Mouse (Mus musculus) forebrain, embryonic 12.5 days (tissue): ENCODE measurements around the gene Defb3. TPM values are rescaled to one million over a fixed set of nuclear protein-coding genes. Genes with fewer than 3 reads are reported as not detected.
"Not testable (repeated sequence)": the region's sequence is repeated elsewhere in the genome, so short reads cannot be mapped to it uniquely, and the experiment has no call there.

ENCODE experiments used
- ATAC-seq: fragments of 200-750 bp; cut with Nextera tagmentation; 2 replicates; pipeline ENCODE4 v1.8.0; 2017; ENCODE audit warnings: moderate TSS enrichment; ENCODE audit not compliant: low FRiP score
- H3K27ac ChIP-seq: fragments of 300-500 bp; sonication (generic); 2 replicates; pipeline ENCODE4 v1.5.1; 2016; ENCODE audit warnings: mild to moderate bottlenecking
- H3K27me3 ChIP-seq: fragments of 300-500 bp; sonication (generic); 2 replicates; pipeline ENCODE4 v1.6.1; 2016; ENCODE audit warnings: mild to moderate bottlenecking
- H3K36me3 ChIP-seq: fragments of 300-500 bp; sonication (generic); replicated peaks from 2 replicates; pipeline ENCODE4 v1.6.1; 2016; ENCODE audit warnings: mild to moderate bottlenecking
- H3K4me1 ChIP-seq: fragments of 300-500 bp; sonication (generic); 2 replicates; pipeline ENCODE4 v1.6.1; 2016
- H3K4me2 ChIP-seq: fragments of 300-500 bp; sonication (generic); 2 replicates; pipeline ENCODE4 v1.6.1; 2016; ENCODE audit warnings: mild to moderate bottlenecking, moderate library complexity
- H3K4me3 ChIP-seq: fragments of 300-500 bp; sonication (generic); replicated peaks from 2 replicates; pipeline ENCODE4 v1.5.1; 2016; ENCODE audit warnings: mild to moderate bottlenecking
- H3K9ac ChIP-seq: fragments of 300-500 bp; sonication (generic); 2 replicates; pipeline ENCODE4 v1.6.1; 2016; ENCODE audit warnings: mild to moderate bottlenecking
- H3K9me3 ChIP-seq: fragments of 300-500 bp; sonication (generic); 2 replicates; pipeline ENCODE4 v1.6.1; 2016
- WGBS: fragments of 180-500 bp; shearing (Covaris S2); methylation state at CpG from one replicate; pipeline ENCODE4 v1.1.7; 2016; 5-methylcytosine and 5-hydroxymethylcytosine counted together
- polyA plus RNA-seq: library from polyadenylated mRNA; unstranded; fragments of >200 nt; fragmentation: Nextera tagmentation; extraction: Ambion mirVana; gene quantifications from 2 replicates; pipeline ENCODE4 v1.2.1, GENCODE M21; 2016

The Defb3 gene
- not detected in 2 replicates for polyA plus RNA-seq

GRCm38 (mm10) chr8:19293060-19293459, at the start of gene Defb3:
Gene Defb3 (plus strand): TSS chr8:19293360.
- not testable (repeated sequence) for H3K9me3 ChIP-seq

GRCm38 (mm10) chr8:19247280-19247679, 45.9 kb upstream of the Defb3 start, which contains the start of gene Defb5:
Gene Defb5 (plus strand): TSS chr8:19247580.
- no peak within 1 kb of the TSS for H3K4me2 ChIP-seq
- no peak within 1 kb of the TSS for H3K4me3 ChIP-seq
- WGBS = 96% methylated on average over 5 of the region's 5 CpGs
- no peaks in the 10 kb centered on the region for H3K4me1 ChIP-seq
- no peak for ATAC-seq
- no peak within 1 kb of the TSS for H3K9ac ChIP-seq
- 0 out of 2 replicates have a peak, but pooled peaks cover 2% of the 10 kb centered on the region for H3K9me3 ChIP-seq
- H3K36me3 ChIP-seq = no peaks in the 10 kb centered on the region
- no peaks in the 10 kb centered on the region for H3K27me3 ChIP-seq
- no peak within 1 kb of the TSS for H3K27ac ChIP-seq

More at GRCm38 (mm10) chr8:19293060-19293459, at the start of gene Defb3:
- not testable (repeated sequence) for H3K27me3 ChIP-seq, ATAC-seq, H3K36me3 ChIP-seq, H3K4me1 ChIP-seq, H3K27ac ChIP-seq, H3K9ac ChIP-seq, H3K4me2 ChIP-seq, H3K4me3 ChIP-seq
- WGBS = 52% methylated on average over 2 of the region's 2 CpGs

- H3K27ac ChIP-seq = no peak overlapping the region
These were observed 35.0 kb upstream of the Defb3 start for GRCm38 (mm10) chr8:19258136-19258535.

GRCm38 (mm10) chr8:19259667-19260066, 33.5 kb upstream of the Defb3 start:
- no peaks in the 10 kb centered on the region for H3K4me1 ChIP-seq
- WGBS = 66% methylated on average over 3 of the region's 3 CpGs
- no peaks in the 10 kb centered on the region for H3K36me3 ChIP-seq
- H3K4me2 ChIP-seq = no peak overlapping the region
- ATAC-seq = no peak
- 0 out of 2 replicates have a peak, but pooled peaks cover 3% of the 10 kb centered on the region for H3K9me3 ChIP-seq
- no peak overlapping the region for H3K27ac ChIP-seq
- no peak overlapping the region for H3K4me3 ChIP-seq
- no peak overlapping the region for H3K9ac ChIP-seq
- no peaks in the 10 kb centered on the region for H3K27me3 ChIP-seq

More at GRCm38 (mm10) chr8:19258136-19258535, 35.0 kb upstream of the Defb3 start:
- no peaks in the 10 kb centered on the region for H3K36me3 ChIP-seq
- no peak overlapping the region for H3K4me3 ChIP-seq
- H3K4me1 ChIP-seq = no peaks in the 10 kb centered on the region
- H3K9me3 ChIP-seq = 0 out of 2 replicates have a peak, but pooled peaks cover 3% of the 10 kb centered on the region
- no peak for ATAC-seq
- H3K4me2 ChIP-seq = no peak overlapping the region
- H3K9ac ChIP-seq = no peak overlapping the region
- no peaks in the 10 kb centered on the region for H3K27me3 ChIP-seq

GRCm38 (mm10) chr8:19298361-19298760, 5.2 kb downstream of the Defb3 start:
- not testable (repeated sequence) for H3K4me2 ChIP-seq, H3K36me3 ChIP-seq

GRCm38 (mm10) chr8:19331836-19332235, 38.7 kb downstream of the Defb3 start:
- WGBS = 13% methylated on average over 3 of the region's 3 CpGs
- no peaks in the 10 kb centered on the region for H3K4me1 ChIP-seq
- H3K9me3 ChIP-seq = peaks cover 4% of the 10 kb centered on the region; the same call in 1 of the 2 replicates
- H3K27me3 ChIP-seq = no peaks in the 10 kb centered on the region
- no peak overlapping the region for H3K9ac ChIP-seq
- H3K36me3 ChIP-seq = no peaks in the 10 kb centered on the region
- ATAC-seq = no peak
- no peak overlapping the region for H3K4me3 ChIP-seq
- H3K27ac ChIP-seq = no peak overlapping the region
- H3K4me2 ChIP-seq = no peak overlapping the region

More at GRCm38 (mm10) chr8:19298361-19298760, 5.2 kb downstream of the Defb3 start:
- not testable (repeated sequence) for H3K4me3 ChIP-seq, H3K27ac ChIP-seq, H3K9me3 ChIP-seq, ATAC-seq, H3K4me1 ChIP-seq, H3K27me3 ChIP-seq, H3K9ac ChIP-seq
- 61% methylated on average over 3 of the region's 3 CpGs for WGBS

Other genes with a start within 250 kb of the Defb3 start
- not detected in 2 replicates for gene Defb39, start 228.6 kb upstream of the Defb3 start, polyA plus RNA-seq
- not detected in 2 replicates for gene Defb12, start 178.5 kb upstream of the Defb3 start, polyA plus RNA-seq
- not detected in 2 replicates for gene Defb34, start 169.6 kb upstream of the Defb3 start, polyA plus RNA-seq
- not detected in 2 replicates for gene Gm45826, start 152.6 kb upstream of the Defb3 start, polyA plus RNA-seq
- not detected in 2 replicates for gene Defb14, start 99.0 kb upstream of the Defb3 start, polyA plus RNA-seq
- gene Defb4, start 94.7 kb upstream of the Defb3 start, polyA plus RNA-seq = not detected in 2 replicates
- not detected in 2 replicates for gene Defb6, start 67.9 kb upstream of the Defb3 start, polyA plus RNA-seq
- not detected in 2 replicates for gene Defb46, start 53.4 kb upstream of the Defb3 start, polyA plus RNA-seq
- gene Defb5, start 45.8 kb upstream of the Defb3 start, polyA plus RNA-seq = not detected in 2 replicates
- not detected in 2 replicates for gene Defb8, start 154.2 kb downstream of the Defb3 start, polyA plus RNA-seq
- not detected in 2 replicates for gene Defb7, start 201.7 kb downstream of the Defb3 start, polyA plus RNA-seq